Mouse (Mus musculus) limb, embryonic 11.5 days (tissue): ENCODE measurements around the gene Gcnt7. TPM values are rescaled to one million over a fixed set of nuclear protein-coding genes. Genes with fewer than 3 reads are reported as not detected.
A peak's percentile ranks its signal among the peaks of the same experiment; 100 is the strongest.

ENCODE experiments used
- ATAC-seq: fragments of 200-750 bp; cut with Nextera tagmentation; 2 replicates; pipeline ENCODE4 v1.8.0; 2017; ENCODE audit warnings: low read depth; ENCODE audit not compliant: insufficient number of reproducible peaks, low FRiP score, low TSS enrichment
- DNase-seq: peaks from one replicate; pipeline ENCODE4 v3.0.0-alpha.2; 2015; ENCODE audit warnings: low spot score
- H3K27ac ChIP-seq: fragments of 300-500 bp; sonication (generic); replicated peaks from 2 replicates; pipeline ENCODE4 v1.5.1; 2014; ENCODE audit warnings: low read depth, mild to moderate bottlenecking, low read length
- H3K27me3 ChIP-seq: fragments of 300-500 bp; sonication (generic); 2 replicates; pipeline ENCODE4 v1.6.1; 2014; ENCODE audit warnings: mild to moderate bottlenecking, low read length, mixed read lengths; ENCODE audit not compliant: control insufficient read depth, insufficient read depth
- H3K36me3 ChIP-seq: fragments of 300-500 bp; sonication (generic); 2 replicates; pipeline ENCODE4 v1.6.1; 2014; ENCODE audit warnings: mild to moderate bottlenecking, low read length, moderate library complexity, mixed read lengths; ENCODE audit not compliant: control insufficient read depth, insufficient read depth
- H3K4me1 ChIP-seq: fragments of 300-500 bp; sonication (generic); 2 replicates; pipeline ENCODE4 v1.6.1; 2014; ENCODE audit warnings: low read length, mixed read lengths; ENCODE audit not compliant: control insufficient read depth, insufficient read depth
- H3K4me2 ChIP-seq: fragments of 300-500 bp; sonication (generic); 2 replicates; pipeline ENCODE4 v1.6.1; 2014; ENCODE audit warnings: low read depth, mild to moderate bottlenecking, moderate library complexity; ENCODE audit not compliant: severe bottlenecking
- H3K4me3 ChIP-seq: fragments of 300-500 bp; sonication (generic); 2 replicates; pipeline ENCODE4 v1.5.1; 2014; ENCODE audit warnings: low read depth, low read length
- H3K9ac ChIP-seq: fragments of 300-500 bp; sonication (generic); 2 replicates; pipeline ENCODE4 v1.6.1; 2014; ENCODE audit warnings: mild to moderate bottlenecking, low read length
- H3K9me3 ChIP-seq: fragments of 300-500 bp; sonication (generic); 2 replicates; pipeline ENCODE4 v1.6.1; 2016; ENCODE audit warnings: low read length; ENCODE audit not compliant: control insufficient read depth
- WGBS: fragments of 180-500 bp; shearing (Covaris S2); extraction: QIAGEN DNeasy Blood & Tissue Kit; methylation state at CpG from one replicate; pipeline ENCODE4 v1.1.7; 2014; 5-methylcytosine and 5-hydroxymethylcytosine counted together
- polyA plus RNA-seq: library from polyadenylated mRNA; unstranded; fragments of >200 nt; fragmentation: Nextera tagmentation; extraction: Ambion mirVana; gene quantifications from 2 replicates; pipeline ENCODE4 v1.2.1, GENCODE M21; 2014

The Gcnt7 gene
- polyA plus RNA-seq, 1 experiment from 2014 or later: 0.56 TPM

DNA sequence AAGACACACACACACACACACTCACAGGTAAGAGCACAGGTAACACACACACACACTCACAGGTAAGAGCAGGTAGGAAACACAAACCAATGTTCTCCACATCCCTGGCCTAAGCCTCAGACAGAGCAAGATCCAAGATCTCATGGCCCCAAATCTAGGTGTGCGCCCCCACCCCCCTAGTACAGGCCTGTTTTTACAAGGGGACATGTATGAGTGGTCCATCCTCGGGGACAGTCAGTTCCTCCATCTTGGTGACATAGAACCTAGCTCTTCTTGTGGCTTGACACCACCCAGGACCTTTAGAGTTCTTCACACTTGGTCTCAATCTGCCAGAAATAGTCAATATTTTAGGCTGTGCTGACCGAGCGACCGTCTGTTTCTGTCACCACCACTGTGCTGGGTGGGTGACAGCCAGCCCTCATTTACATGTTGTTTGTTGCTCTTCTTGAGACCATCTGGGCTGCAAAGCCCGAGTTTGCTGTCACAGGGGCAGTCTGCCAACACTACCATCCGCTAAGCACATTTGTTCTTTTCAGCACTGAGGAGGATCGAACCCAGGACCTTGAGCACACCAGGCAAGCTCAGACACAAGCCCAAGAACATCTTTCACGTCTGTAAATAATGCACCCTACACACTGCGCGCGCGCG is 25.5 kb upstream of the Gcnt7 start:
- 88% methylated on average over 14 of the region's 14 CpGs for WGBS
- Histone ChIP-seq H3K9ac (no peak overlapping the region), H3K27ac (no peak overlapping the region), H3K27me3 (no peaks in the 10 kb centered on the region), H3K9me3 (no peaks in the 10 kb centered on the region), H3K36me3 (no peaks in the 10 kb centered on the region), H3K4me2 (no peak overlapping the region), H3K4me3 (no peak overlapping the region), H3K4me1 (no peaks in the 10 kb centered on the region)
- no peak for DNase-seq
- no peak for ATAC-seq

DNA sequence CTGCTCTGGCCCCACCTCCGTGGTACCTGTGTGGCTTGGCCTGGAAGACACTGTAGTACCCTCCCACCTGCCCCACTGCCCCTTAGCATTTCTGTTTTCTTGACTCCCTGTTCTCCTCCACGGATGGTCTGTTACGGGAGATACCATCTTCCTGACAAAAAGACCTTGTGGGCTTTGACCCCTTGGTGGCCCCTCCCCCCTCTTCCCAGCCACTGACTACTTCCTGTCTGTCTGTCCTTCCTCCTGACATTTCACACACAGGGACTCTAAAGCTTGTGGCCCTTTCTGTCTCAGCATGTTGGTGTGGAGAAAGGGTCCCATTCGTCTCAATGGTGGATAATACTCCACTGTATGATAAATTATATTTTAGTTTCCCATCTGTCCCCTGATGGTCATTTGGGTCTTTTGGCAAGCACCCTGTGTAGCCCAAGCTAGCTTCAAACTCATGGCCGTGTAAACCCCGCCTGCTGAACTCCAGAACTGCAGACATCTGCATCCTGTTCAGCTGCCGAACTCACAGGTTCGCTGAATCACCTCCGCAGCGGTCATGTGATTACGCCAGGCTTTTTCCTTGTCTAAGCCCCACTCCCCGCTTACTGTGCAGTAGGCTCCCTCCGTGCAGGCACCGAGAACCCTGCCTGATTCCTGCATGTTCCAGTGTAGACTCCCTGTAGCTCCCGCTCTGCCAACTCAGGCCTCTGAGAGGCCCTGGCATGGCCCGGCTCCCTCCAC is 23.4 kb upstream of the Gcnt7 start:
- 83% methylated on average over 16 of the region's 16 CpGs for WGBS
- Histone ChIP-seq H3K9me3 (no peaks in the 10 kb centered on the region), H3K9ac (no peak overlapping the region), H3K27ac (no peak overlapping the region), H3K4me3 (no peak overlapping the region), H3K27me3 (no peaks in the 10 kb centered on the region), H3K36me3 (no peaks in the 10 kb centered on the region), H3K4me2 (no peak overlapping the region), H3K4me1 (no peaks in the 10 kb centered on the region)
- DNase-seq: no peak
- ATAC-seq: no peak

DNA sequence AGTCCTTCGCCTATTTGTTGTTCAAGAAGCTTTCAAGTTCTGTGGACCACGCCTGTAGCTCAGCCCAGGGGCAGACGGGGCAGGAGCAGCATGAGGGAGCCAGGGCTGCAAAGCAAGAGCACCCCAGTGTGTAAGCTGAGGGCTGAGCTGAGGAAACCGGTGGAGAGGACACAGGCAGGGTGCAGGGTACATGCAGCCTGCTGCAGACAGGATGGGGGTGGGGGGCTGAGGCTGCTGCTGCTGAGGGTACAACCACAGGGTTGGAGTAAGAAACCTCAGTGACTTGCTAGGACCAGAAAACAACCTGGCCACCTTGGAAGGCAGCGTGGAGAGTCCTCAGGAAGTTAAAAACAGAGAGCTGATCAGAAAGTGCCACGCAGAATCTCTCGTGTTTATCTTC is 21.9 kb upstream of the Gcnt7 start:
- ATAC-seq: no peak

DNA sequence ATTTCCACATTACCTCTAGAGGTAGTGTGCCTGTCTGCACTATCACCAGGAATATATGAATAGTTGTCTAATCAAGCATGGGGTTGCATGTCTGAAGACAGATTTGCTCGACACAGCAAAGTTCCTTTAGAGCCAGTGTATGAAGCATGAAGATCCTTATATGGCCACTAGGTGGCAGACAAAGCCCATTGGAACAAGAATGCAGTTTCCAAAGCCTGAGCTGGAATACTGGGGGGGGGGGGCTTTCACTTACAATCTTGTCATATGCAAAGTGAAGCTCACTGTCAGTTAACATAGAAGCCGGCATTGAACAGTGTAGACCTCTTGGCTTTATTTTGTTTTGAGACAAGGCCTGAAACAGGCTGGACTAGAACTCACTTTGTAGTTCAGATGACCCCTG is 19.5 kb upstream of the Gcnt7 start:
- ATAC-seq: peak; percentile 35; the same call in 1 of the 2 replicates
- H3K9me3 ChIP-seq: no peaks in the 10 kb centered on the region
- H3K9ac ChIP-seq: no peak overlapping the region
- peak; percentile 49 for DNase-seq
- H3K27ac ChIP-seq: no peak overlapping the region
- H3K4me3 ChIP-seq: no peak overlapping the region
- no peaks in the 10 kb centered on the region for H3K36me3 ChIP-seq
- WGBS: 4% methylated on average over 2 of the region's 2 CpGs
- 0 out of 2 replicates have a peak, but pooled peaks cover 2% of the 10 kb centered on the region for H3K27me3 ChIP-seq
- H3K4me1 ChIP-seq: no peaks in the 10 kb centered on the region
- H3K4me2 ChIP-seq: no peak overlapping the region

More for the DNA sequence above, 21.9 kb upstream of the Gcnt7 start:
- WGBS: 65% methylated on average over 7 of the region's 7 CpGs
- H3K27ac ChIP-seq: no peak overlapping the region
- H3K4me1 ChIP-seq: no peaks in the 10 kb centered on the region
- H3K36me3 ChIP-seq: no peaks in the 10 kb centered on the region
- DNase-seq: no peak
- H3K4me2 ChIP-seq: no peak overlapping the region
- no peak overlapping the region for H3K4me3 ChIP-seq
- H3K9me3 ChIP-seq: no peaks in the 10 kb centered on the region
- H3K9ac ChIP-seq: 0 out of 2 replicates have a peak overlapping the region, but pooled peaks have one; percentile 4
- 0 out of 2 replicates have a peak, but pooled peaks cover 2% of the 10 kb centered on the region for H3K27me3 ChIP-seq

DNA sequence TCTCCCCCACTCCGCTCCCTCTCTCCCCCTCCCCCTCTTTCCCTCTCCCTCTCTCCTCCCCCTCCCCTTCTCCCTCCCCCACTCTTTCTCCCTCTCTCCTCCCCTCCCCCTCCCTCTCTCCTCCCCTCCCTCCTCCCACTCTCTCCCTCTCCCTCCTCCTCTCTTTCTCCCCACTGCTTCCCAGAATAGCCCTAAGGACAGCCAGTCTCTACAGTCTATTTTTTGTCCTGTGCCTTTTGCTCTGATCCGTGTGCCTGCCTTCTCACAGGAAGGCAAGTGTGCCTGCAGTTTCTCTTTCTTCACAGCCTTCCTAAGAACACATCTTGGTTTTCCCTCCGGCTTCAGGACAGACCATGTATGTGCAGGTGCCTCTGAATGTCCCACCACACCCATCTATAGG is 19.0 kb upstream of the Gcnt7 start:
- Histone ChIP-seq H3K4me1 (no peaks in the 10 kb centered on the region), H3K4me3 (no peak overlapping the region), H3K36me3 (no peaks in the 10 kb centered on the region), H3K9ac (no peak overlapping the region), H3K9me3 (no peaks in the 10 kb centered on the region), H3K27ac (no peak overlapping the region), H3K27me3 (0 out of 2 replicates have a peak, but pooled peaks cover 2% of the 10 kb centered on the region), H3K4me2 (no peak overlapping the region)
- no peak for ATAC-seq
- no peak for DNase-seq
- 52% methylated on average over 3 of the region's 3 CpGs for WGBS

DNA sequence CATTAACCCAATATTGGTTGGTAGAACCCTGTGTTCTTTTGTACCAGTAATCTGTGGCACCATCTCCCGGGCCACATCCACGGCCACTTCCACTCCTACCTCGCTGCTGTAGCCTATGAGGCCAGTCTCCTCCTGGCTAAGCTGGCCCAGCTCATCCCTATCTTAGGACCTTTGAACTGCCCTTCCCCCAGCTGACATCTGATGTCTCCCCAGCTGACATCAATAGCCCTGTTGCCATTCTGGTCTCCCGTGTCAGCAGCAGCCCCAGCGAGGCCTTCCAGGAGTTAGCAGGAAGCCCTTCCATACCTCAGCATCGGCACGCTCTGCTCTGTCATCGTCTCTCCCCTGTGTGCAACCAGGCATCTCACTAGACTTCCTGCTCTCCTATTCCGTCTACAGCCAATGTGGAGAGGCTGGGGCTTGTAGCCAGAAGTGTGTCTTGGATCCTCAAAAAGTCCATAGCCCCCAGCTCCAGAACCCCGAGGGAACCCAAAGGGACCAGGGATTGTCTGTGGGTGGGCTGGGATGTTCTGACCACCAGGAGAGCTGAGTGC is 18.4 kb upstream of the Gcnt7 start:
- DNase-seq: no peak

DNA sequence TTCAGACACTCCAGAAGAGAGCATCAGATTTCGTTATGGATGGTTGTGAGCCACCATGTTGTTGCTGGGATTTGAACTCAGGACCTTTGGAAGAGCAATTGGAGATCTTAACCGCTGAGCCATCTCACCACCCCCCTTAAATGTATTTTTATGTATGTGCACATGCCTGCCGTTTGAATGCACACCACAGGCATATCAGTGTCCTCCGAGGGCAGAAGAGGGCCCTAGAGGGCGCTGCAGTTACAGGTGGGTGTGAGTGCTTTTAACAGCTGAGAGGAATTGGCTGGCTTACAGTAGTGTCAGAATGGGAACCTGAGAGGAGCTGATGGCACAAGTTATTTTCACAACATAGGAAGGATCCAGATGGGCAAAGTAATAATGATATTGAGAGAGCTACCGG is 16.6 kb upstream of the Gcnt7 start:
- H3K27me3 ChIP-seq: 0 out of 2 replicates have a peak, but pooled peaks cover 2% of the 10 kb centered on the region
- 30% methylated on average over 6 of the region's 6 CpGs for WGBS
- no peaks in the 10 kb centered on the region for H3K36me3 ChIP-seq
- DNase-seq (peak; percentile 46), ATAC-seq (no peak)
- H3K4me3 ChIP-seq: no peak overlapping the region
- H3K4me1 ChIP-seq: no peaks in the 10 kb centered on the region
- no peak overlapping the region for H3K4me2 ChIP-seq
- H3K27ac ChIP-seq: no peak overlapping the region
- H3K9ac ChIP-seq: no peak overlapping the region
- no peaks in the 10 kb centered on the region for H3K9me3 ChIP-seq

More for the DNA sequence above, 18.4 kb upstream of the Gcnt7 start:
- no peak overlapping the region for H3K4me3 ChIP-seq
- no peaks in the 10 kb centered on the region for H3K4me1 ChIP-seq
- 39% methylated on average over 10 of the region's 10 CpGs for WGBS
- no peaks in the 10 kb centered on the region for H3K36me3 ChIP-seq
- H3K9ac ChIP-seq: no peak overlapping the region
- H3K4me2 ChIP-seq: 0 out of 2 replicates have a peak overlapping the region, but pooled peaks have one; percentile 3
- H3K27ac ChIP-seq: no peak overlapping the region
- ATAC-seq: 0 out of 2 replicates have a peak, but pooled peaks have one; percentile 33
- H3K9me3 ChIP-seq: no peaks in the 10 kb centered on the region
- H3K27me3 ChIP-seq: 0 out of 2 replicates have a peak, but pooled peaks cover 2% of the 10 kb centered on the region

DNA sequence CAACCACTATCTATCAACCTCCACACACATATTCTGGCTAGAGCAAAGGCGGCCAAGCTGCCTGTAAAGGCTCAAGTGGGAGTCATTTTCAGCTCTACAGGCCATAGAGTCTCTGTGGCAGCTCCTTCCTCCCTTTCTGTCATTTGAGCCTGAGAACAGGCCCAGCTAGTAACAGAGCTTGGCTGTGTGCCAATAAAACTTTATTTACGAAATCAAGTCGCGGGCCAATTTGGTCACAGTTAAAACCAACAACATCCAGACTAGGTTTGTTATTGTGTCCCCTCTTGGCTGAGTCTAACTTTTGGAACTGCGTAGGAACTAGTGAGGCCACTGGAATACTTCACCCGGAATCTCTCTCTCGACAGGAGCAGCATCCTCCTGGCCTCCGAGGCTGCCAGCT is 15.2 kb upstream of the Gcnt7 start:
- Histone ChIP-seq H3K36me3 (peaks cover 3% of the 10 kb centered on the region; the same call in 1 of the 2 replicates), H3K9me3 (no peaks in the 10 kb centered on the region), H3K4me3 (no peak overlapping the region), H3K27ac (no peak overlapping the region), H3K9ac (no peak overlapping the region), H3K27me3 (0 out of 2 replicates have a peak, but pooled peaks cover 2% of the 10 kb centered on the region), H3K4me2 (no peak overlapping the region), H3K4me1 (no peaks in the 10 kb centered on the region)
- no peak for DNase-seq
- 72% methylated on average over 8 of the region's 8 CpGs for WGBS
- ATAC-seq: no peak
